Mouse (Mus musculus): Measurements from ENCODE around the gene Sh3kbp1. TPM values are rescaled to one million over a fixed set of nuclear protein-coding genes. Genes with fewer than 3 reads are reported as not detected.

The Sh3kbp1 gene
- polyA plus RNA-seq (2015; fragmentation: Nextera tagmentation; extraction: Ambion mirVana), result 15.0 and 15.8 TPM in 2 replicates

GRCm38 (mm10) chrX:159626907-159627587, at the start of gene Sh3kbp1:
TSS of gene Sh3kbp1 (plus strand) at chrX:159627272.

GRCm38 (mm10) chrX:159988002-159988960, 361.2 kb downstream of the Sh3kbp1 start, which contains the start of gene Map3k15:
TSS of gene Map3k15 (plus strand) at chrX:159988433.

Other genes starting within 250 kb of the Sh3kbp1 start
- gene Map7d2, start 212.7 kb upstream of the Sh3kbp1 start, polyA plus RNA-seq (2015; fragmentation: Nextera tagmentation; extraction: Ambion mirVana), result 3.3 and 7.9 TPM in 2 replicates
- gene Bclaf3, start 100.6 kb upstream of the Sh3kbp1 start, polyA plus RNA-seq (2015; fragmentation: Nextera tagmentation; extraction: Ambion mirVana), result 9.2 and 9.9 TPM in 2 replicates